Mouse (Mus musculus) CD4-positive naive resting alpha-beta T cell, adult 57 days (primary cell): ENCODE data around the gene Slc26a6. TPM values are rescaled to one million over a fixed set of nuclear protein-coding genes. Genes with fewer than 3 reads are reported as not detected.

Experiments used
- total RNA-seq: library from RNA; stranded (reverse); gene quantifications from one replicate; pipeline ENCODE4 v1.2.4, GENCODE M21; 2023

Gene Slc26a6
- 20.9 TPM for total RNA-seq

DNA sequence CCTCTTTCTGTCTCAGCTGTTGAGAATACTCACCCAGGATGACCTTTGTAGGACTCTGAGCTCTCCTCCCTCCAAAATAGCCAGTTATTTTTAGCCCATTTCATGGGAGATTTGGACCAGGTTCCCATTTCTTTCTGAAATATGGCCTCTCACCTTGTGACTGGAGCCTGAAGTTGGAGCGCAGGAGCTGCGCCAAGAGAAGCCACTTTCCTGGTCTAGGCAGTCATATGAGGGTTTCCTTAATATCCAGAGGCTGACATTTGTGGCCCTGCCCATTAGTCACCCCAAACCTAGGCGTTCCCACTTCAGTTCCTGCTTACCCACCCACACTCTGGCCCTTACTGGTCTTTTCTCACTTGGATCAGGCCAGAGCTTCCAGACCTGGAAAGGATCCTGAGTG, at the start of gene Slc26a6:
Slc26a6 (plus strand) TSS at position 308 of the 400 bp plus-strand sequence.

DNA sequence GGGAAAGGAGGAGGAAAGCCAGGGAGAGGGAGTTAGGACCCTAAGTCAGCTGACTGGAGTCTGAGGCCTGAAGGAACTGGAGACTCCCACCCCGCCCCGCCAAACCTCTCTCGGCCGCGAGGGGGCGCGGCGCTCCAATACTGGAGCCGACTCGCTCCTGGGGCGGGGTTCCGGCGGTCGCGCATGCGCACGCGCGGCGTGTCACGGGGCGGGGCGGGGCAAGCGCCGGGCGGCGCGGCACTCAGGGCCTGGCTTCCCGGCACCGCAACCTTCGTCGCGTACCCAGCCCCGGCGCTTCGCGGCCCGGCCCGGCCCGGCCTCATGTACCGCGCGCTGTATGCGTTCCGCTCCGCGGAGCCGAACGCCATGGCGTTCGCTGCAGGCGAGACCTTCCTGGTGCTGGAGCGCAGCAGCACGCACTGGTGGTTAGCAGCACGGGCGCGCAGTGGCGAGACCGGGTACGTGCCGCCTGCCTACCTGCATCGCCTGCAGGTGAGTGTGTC, 44.9 kb upstream of the Slc26a6 start, which contains the start of gene Nckipsd:
Nckipsd (plus strand) TSS at position 206 of the 503 bp plus-strand sequence.

DNA sequence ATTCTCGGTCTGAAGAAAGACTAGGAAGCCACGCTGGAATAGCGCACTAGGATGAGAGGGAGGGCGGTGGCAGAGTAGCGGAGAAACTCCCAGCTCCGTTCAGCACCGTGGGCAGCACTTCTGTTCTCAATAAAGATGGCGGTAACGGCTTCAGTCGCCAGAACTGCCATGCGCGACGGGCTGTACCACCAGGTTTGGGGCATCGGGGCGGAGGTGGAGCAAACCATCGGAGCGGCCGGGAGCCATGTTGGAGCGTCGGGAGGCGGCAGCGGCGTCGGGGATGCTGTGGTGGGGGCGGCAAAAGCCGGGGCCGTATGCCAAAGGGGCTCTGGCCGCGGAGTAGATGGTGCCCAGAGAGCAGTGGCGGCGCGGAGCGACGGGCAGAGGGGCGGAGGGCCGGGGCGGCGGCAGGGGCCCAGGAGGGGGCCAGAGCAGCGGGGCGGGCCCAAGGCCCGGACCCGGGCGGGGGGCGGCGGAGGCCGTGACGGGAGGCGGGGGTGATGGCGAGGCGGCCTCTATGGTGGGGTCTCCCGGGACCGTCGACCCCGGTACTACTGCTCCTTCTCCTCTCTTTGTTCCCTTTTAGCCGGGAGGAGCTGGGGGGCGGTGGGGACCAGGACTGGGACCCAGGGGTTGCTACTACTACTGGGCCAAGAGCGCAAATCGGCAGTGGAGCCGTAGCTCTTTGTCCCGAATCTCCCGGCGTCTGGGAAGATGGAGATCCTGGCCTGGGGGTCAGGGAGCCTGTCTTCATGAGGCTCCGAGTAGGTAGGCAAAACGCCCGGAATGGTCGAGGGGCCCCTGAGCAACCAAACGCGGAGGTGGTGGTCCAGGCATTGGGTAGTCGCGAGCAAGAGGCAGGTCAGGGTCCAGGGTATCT, 27.0 kb upstream of the Slc26a6 start, which contains the start of gene Celsr3:
Celsr3 (plus strand) TSS at position 501 of the 880 bp plus-strand sequence.

DNA sequence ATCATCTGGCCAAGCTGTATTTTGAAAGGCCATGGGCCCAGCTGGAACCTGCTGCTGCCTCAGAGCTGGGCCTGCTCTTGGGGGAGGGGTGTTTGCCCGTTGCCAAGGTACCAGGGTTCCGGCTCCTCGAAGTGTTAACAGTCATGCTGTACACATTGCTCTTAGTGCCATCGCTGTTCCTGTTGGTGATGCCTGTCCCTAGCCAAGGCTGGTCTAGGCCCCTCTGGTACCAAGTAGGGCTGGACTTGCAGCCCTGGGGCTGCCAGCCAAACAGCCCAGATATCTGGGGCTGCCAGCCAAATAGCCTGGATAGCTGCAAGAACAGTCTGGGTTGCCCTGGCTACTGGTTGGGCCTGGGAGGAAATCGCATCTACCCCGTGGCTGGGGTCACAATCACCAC, 61.4 kb downstream of the Slc26a6 start, which contains the start of gene Tmem89:
Tmem89 (plus strand) TSS at position 129 of the 400 bp plus-strand sequence.

DNA sequence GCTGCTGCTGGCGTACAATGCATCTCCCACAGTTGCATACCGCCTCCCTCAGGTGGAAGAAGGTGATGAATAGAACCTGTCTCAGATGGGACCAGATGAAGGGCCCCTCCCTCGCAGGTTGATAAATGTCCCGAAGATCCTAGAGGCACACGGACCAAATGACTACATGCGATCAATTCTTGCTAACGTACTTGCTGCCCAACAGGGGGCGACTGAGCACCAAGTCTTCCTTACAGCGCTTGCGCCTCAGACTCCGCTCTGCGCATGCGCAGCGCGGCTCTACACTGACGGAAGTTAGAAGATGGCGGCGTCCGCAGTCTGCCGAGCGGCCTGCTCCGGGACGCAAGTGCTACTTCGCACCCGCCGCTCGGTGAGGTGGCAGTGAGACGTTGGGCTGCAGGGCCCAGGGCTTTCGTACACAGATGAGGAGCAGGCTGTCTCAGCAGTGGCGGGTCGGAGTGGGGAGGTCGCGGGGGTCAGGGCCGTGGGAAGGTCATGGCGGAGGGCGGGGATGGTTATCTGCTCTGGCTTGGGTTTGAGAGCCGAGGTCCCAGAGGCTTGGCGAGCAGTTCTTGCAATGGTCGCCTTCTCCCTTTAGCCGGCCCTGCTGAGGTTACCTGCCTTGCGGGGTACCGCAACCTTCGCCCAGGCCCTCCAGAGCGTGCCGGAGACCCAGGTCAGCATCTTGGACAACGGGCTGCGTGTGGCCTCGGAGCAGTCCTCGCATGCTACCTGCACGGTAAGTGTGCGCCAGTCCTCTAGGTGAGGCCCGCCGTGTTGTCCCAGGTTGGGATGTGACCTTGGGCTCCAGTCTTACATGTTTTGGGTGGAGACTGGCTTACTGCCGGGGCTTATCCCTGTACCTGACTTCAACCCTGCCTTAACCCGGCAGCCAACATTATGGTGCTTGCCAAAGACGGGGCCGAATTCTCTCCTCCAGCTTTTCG, 83.6 kb downstream of the Slc26a6 start, which contains the start of gene Uqcrc1:
Uqcrc1 (plus strand) TSS at position 216 of the 947 bp plus-strand sequence.

DNA sequence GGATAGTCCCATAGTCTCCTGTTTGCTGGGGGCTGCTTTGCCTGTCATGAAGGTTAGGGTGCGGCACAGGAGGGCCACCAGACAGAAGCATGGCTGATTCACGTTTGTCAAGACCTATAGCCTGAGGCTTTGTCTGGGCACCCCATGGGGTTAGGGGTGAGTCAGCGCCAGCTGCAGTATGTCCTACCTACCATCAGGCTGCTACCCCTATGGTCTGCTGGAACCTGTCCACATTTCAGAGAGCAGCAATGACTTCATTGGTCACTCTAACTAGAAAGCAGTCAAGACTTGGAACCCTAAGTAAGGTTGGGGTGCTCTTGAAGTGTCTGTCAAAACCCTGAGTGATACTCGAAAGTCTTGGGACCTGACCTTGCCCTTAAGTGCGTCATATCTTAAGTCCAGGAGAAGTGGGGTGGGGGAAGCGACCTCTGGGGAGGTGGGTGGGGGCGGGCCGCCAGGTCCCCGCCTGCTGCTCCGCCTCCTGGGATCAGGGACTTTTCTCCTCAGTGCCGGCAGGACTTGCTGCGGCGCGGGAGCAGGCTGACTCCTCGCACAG, 100.1 kb downstream of the Slc26a6 start, which contains the start of gene Col7a1:
Col7a1 (plus strand) TSS at position 506 of the 556 bp plus-strand sequence.

Other genes with a start within 250 kb of the Slc26a6 start
- 149 TPM for gene Arih2, start 203.9 kb upstream of the Slc26a6 start, total RNA-seq
- 19.7 TPM for gene Slc25a20, start 191.2 kb upstream of the Slc26a6 start, total RNA-seq
- 10.8 TPM for gene Prkar2a, start 164.0 kb upstream of the Slc26a6 start, total RNA-seq
- 64.3 TPM for gene Ip6k2, start 69.5 kb upstream of the Slc26a6 start, total RNA-seq
- 15.1 TPM for gene Nckipsd, start 44.9 kb upstream of the Slc26a6 start, total RNA-seq
- 0.15 TPM for gene Celsr3, start 27.0 kb upstream of the Slc26a6 start, total RNA-seq
- gene Tmem89, start 61.3 kb downstream of the Slc26a6 start, total RNA-seq, result 1.7 TPM
- gene Uqcrc1, start 83.3 kb downstream of the Slc26a6 start, total RNA-seq, result 185 TPM
- 5.4 TPM for gene Col7a1, start 100.3 kb downstream of the Slc26a6 start, total RNA-seq
- gene Ucn2, start 132.7 kb downstream of the Slc26a6 start, total RNA-seq, result not detected
- 14.8 TPM for gene Pfkfb4, start 138.5 kb downstream of the Slc26a6 start, total RNA-seq
- 2,826 TPM for gene Shisa5, start 185.3 kb downstream of the Slc26a6 start, total RNA-seq
- gene Trex1, start 206.5 kb downstream of the Slc26a6 start, total RNA-seq, result 25.8 TPM
- gene Atrip, start 220.8 kb downstream of the Slc26a6 start, total RNA-seq, result 33.1 TPM
- 9.1 TPM for gene Ccdc51, start 229.2 kb downstream of the Slc26a6 start, total RNA-seq
- gene Tma7, start 229.3 kb downstream of the Slc26a6 start, total RNA-seq, result 309 TPM
- gene Plxnb1, start 242.1 kb downstream of the Slc26a6 start, total RNA-seq, result 3.3 TPM